3 mouse cellular contexts compared by ENCODE assay signal in the genomic region with DNA sequence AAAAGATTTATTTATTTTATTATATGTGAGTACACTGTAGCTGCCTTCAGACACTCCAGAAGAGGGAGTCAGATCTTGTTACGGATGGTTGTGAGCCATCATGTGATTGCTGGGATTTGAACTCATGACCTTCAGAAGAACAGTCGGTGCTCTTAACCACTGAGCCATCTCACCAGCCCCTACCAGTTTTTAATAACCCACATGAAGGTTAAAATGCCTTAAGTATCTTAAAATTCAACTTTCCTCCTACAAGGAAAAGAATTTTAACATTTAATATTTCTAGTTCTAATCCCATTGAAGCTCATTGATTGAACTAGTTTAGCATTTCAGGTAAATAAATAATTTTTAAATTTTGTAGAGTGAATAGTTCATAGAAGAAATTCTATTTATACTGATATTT. TPM values are rescaled to one million over a fixed set of nuclear protein-coding genes. Genes with fewer than 3 reads are reported as not detected.
DNase-seq lines count a peak whose midpoint lies in the region; TF ChIP-seq lines count a peak whose summit lies in the region.
"Not testable (repeated sequence)": the region's sequence is repeated elsewhere in the genome, so short reads cannot be mapped to it uniquely, and the experiment has no call there.

No protein-coding gene starts in this region.

- not testable (repeated sequence) for H3K9me3 ChIP-seq in CH12.LX (replicated peaks; ENCODE audit: low read length); MEL (replicated peaks; ENCODE audit: insufficient read depth, low read length)

- not testable (repeated sequence) for TF ChIP-seq RAD21 in CH12.LX (IDR thresholded peaks at IDR 0.05; ENCODE audit: low read depth, low read length); MEL (IDR thresholded peaks at IDR 0.05; ENCODE audit: low read depth, low read length)

- DNase-seq in CH12.LX (ENCODE audit: extremely low read depth); MEL (ENCODE audit: low read depth, low spot score): not testable (repeated sequence)
- peak; percentile 25 for DNase-seq in heart, adult 11 months

- in situ Hi-C loops in CH12.LX (cut with MboI; ENCODE audit: low pct_ligation_motif_present, low pct_unique_long_range_greater_than_20kb, low sequenced_read_pairs) = loop anchor here (25.0 kb wide), 1 partner anchor 385 kb away; no protein-coding TSS in a partner anchor

- not testable (repeated sequence) for H3K4me1 ChIP-seq in CH12.LX (ENCODE audit: control insufficient read depth in 1 of 2, insufficient read depth in 2 of 2); MEL (ENCODE audit: control insufficient read depth in 1 of 2, insufficient read depth in 2 of 2, low read length in 2 of 2)

- TF ChIP-seq EP300 in CH12.LX (IDR thresholded peaks at IDR 0.05; ENCODE audit: low read length); MEL (IDR thresholded peaks at IDR 0.05; ENCODE audit: low read depth in 1 of 2, low read length in 2 of 2): not testable (repeated sequence)

- not testable (repeated sequence) for H3K9ac ChIP-seq in CH12.LX (ENCODE audit: insufficient read depth, low read depth); MEL (ENCODE audit: control insufficient read depth, low read depth, low read length, poor library complexity, severe bottlenecking)

- dilution Hi-C loops in CH12.LX (cut with MboI; ENCODE audit: extremely low pct_ligation_motif_present, extremely low pct_unique_long_range_greater_than_20kb, low sequenced_read_pairs) = not testable (repeated sequence)

- not testable (repeated sequence) for H3K79me2 ChIP-seq in CH12.LX (replicated peaks; ENCODE audit: control insufficient read depth, extremely low read depth, insufficient read depth, poor library complexity, severe bottlenecking); MEL (ENCODE audit: control insufficient read depth, insufficient read depth, low read length, poor library complexity)

- H3K4me2 ChIP-seq in CH12.LX (ENCODE audit: insufficient read depth, low read depth, poor library complexity, severe bottlenecking) = not testable (repeated sequence)

- H3K4me3 ChIP-seq in CH12.LX (replicated peaks in 1 of 3; ENCODE audit: low read depth in 2 of 3, low read length in 2 of 3, poor library complexity in 1 of 3); MEL (ENCODE audit: control insufficient read depth in 1 of 2, insufficient read depth in 1 of 2, low read depth in 2 of 2, low read length in 2 of 2): not testable (repeated sequence)

- H3K27me3 ChIP-seq in CH12.LX (replicated peaks); MEL (ENCODE audit: control insufficient read depth in 1 of 2, insufficient read depth in 2 of 2, low read length in 2 of 2): not testable (repeated sequence)

- not testable (repeated sequence) for H3K27ac ChIP-seq in CH12.LX (ENCODE audit: insufficient read depth, low read depth); MEL (ENCODE audit: control insufficient read depth, low read depth, low read length)

- not testable (repeated sequence) for TF ChIP-seq CTCF in CH12.LX (conservative IDR thresholded peaks at IDR 0.05 in 1 of 2, IDR thresholded peaks at IDR 0.05 in 1 of 2; ENCODE audit: low read depth in 2 of 2, low read length in 2 of 2); MEL (IDR thresholded peaks at IDR 0.05 in 2 of 3, conservative IDR thresholded peaks at IDR 0.05 in 1 of 3; ENCODE audit: control insufficient read depth in 1 of 3, insufficient read depth in 1 of 3, low read depth in 2 of 3, low read length in 3 of 3, poor library complexity in 1 of 3, severe bottlenecking in 1 of 3)

- not testable (repeated sequence) for H3K36me3 ChIP-seq in CH12.LX (replicated peaks in 1 of 2; ENCODE audit: control insufficient read depth in 1 of 2, insufficient read depth in 1 of 2, low read length in 1 of 2); MEL (ENCODE audit: control insufficient read depth in 1 of 2, insufficient read depth in 2 of 2, low read length in 2 of 2)

- not testable (repeated sequence) for TF ChIP-seq POLR2A in CH12.LX (IDR thresholded peaks at IDR 0.05; ENCODE audit: low read depth, low read length); MEL (IDR thresholded peaks at IDR 0.05; ENCODE audit: control insufficient read depth in 1 of 2, insufficient read depth in 1 of 2, low read depth in 1 of 2, low read length in 2 of 2, poor library complexity in 1 of 2)

TF ChIP-seq in CH12.LX, 34 proteins besides CTCF, POLR2A, EP300 and RAD21:
- TF ChIP-seq TBP (conservative IDR thresholded peaks at IDR 0.05; ENCODE audit: low read depth, low read length) = peak; percentile 65; the same call in 1 of the 2 replicates

TF ChIP-seq in MEL, 35 proteins besides CTCF, POLR2A, EP300 and RAD21:
- TF ChIP-seq TBP (IDR thresholded peaks at IDR 0.05; ENCODE audit: low read depth, low read length) = peak; percentile 94

RNA-seq across cellular contexts. Expression of a gene that starts 4.1 kb away (rescaled TPM):
- total RNA-seq in CH12.LX (2012; rRNA removed) (62.0 and 62.5 TPM in 2 replicates), CH12.LX (2014; rRNA removed) (92.5 and 99.9 TPM in 2 replicates), MEL (2012; rRNA removed) (51.8 and 54.8 TPM in 2 replicates)
- polyA plus RNA-seq in CH12.LX (2012; ENCODE audit: insufficient read length, low read depth) (173 and 183 TPM in 2 replicates), MEL (2012; ENCODE audit: insufficient read depth in 1 of 2, insufficient read length in 2 of 2, low read depth in 1 of 2, low replicate concordance in 2 of 2, missing spikeins in 1 of 2) (100 to 1,000 TPM; 118 to 129 TPM)

RNA-seq across cellular contexts. Expression of a gene that starts 13.7 kb away (rescaled TPM):
- total RNA-seq in CH12.LX (2012; rRNA removed) (65.3 and 78.2 TPM in 2 replicates), CH12.LX (2014; rRNA removed) (45.2 and 47.3 TPM in 2 replicates), MEL (2012; rRNA removed) (124 and 148 TPM in 2 replicates)
- polyA plus RNA-seq in CH12.LX (2012; ENCODE audit: insufficient read length, low read depth) (23.1 and 30.4 TPM in 2 replicates), MEL (2012; ENCODE audit: insufficient read depth in 1 of 2, insufficient read length in 2 of 2, low read depth in 1 of 2, low replicate concordance in 2 of 2, missing spikeins in 1 of 2) (10 to 100 TPM in 1 of 2 experiments, not detected in 1; 86.1 TPM)
